In genomic region chr2:109704053-109704452, GRCm38 (mm10) we compare ENCODE assay signal across 25 mouse cellular contexts. TPM values are rescaled to one million over a fixed set of nuclear protein-coding genes. Genes with fewer than 3 reads are reported as not detected.
DNase-seq lines count a peak whose midpoint lies in the region; ATAC-seq and TF ChIP-seq lines count a peak whose summit lies in the region.
"Had no signal": no experiment of that assay in that cellular context is flagged by ENCODE, and none has a peak within 500 bp of the region (broad histone marks: within the 10 kb centered on the region; RNA-seq: fewer than 3 reads in every experiment).

No protein-coding gene starts in this region.

- ATAC-seq in limb, embryonic 12.5 days (ENCODE audit: insufficient number of reproducible peaks, insufficient read depth, low FRiP score, low TSS enrichment, low read depth), result peak; percentile 59
- no peak for ATAC-seq in intestine, embryonic 16.5 days
- ATAC-seq: activated CD4-positive, CD25-positive, alpha-beta regulatory T cell, adult 4 months; forebrain, embryonic 13.5 days; forebrain, embryonic 15.5 days; forebrain, postnatal 0 days had no signal

- no peaks in the 10 kb centered on the region for H3K36me3 ChIP-seq in CH12.LX (replicated peaks in 1 of 2; ENCODE audit: control insufficient read depth in 1 of 2, insufficient read depth in 1 of 2, low read length in 1 of 2)
- H3K36me3 ChIP-seq in limb, embryonic 12.5 days, result no peaks in the 10 kb centered on the region
- no peaks in the 10 kb centered on the region for H3K36me3 ChIP-seq in intestine, embryonic 16.5 days (ENCODE audit: control insufficient read depth, insufficient read depth, low read length)
- H3K36me3 ChIP-seq in midbrain, embryonic 10.5 days, result no peaks in the 10 kb centered on the region
- H3K36me3 ChIP-seq: embryonic facial prominence, embryonic 13.5 days; embryonic facial prominence, embryonic 15.5 days; forebrain, embryonic 15.5 days; G1E had no signal

- H3K9me3 ChIP-seq in CH12.LX (replicated peaks; ENCODE audit: low read length), result no peaks in the 10 kb centered on the region
- H3K9me3 ChIP-seq in limb, embryonic 12.5 days, result no peaks in the 10 kb centered on the region
- H3K9me3 ChIP-seq in intestine, embryonic 16.5 days (ENCODE audit: control insufficient read depth, low read length), result no peaks in the 10 kb centered on the region
- H3K9me3 ChIP-seq in midbrain, embryonic 10.5 days (replicated peaks), result no peaks in the 10 kb centered on the region
- H3K9me3 ChIP-seq: embryonic facial prominence, embryonic 13.5 days; embryonic facial prominence, embryonic 15.5 days; forebrain, embryonic 13.5 days; forebrain, embryonic 15.5 days; G1E had no signal

- H3K27ac ChIP-seq in CH12.LX (ENCODE audit: insufficient read depth, low read depth), result no peak overlapping the region
- H3K27ac ChIP-seq in embryonic fibroblast, embryonic 13.5 days (ENCODE audit: insufficient read depth, low read length), result peak overlapping the region; percentile 81
- no peak overlapping the region for H3K27ac ChIP-seq in limb, embryonic 12.5 days
- no peak overlapping the region for H3K27ac ChIP-seq in intestine, embryonic 16.5 days (ENCODE audit: low read length)
- no peak overlapping the region for H3K27ac ChIP-seq in midbrain, embryonic 10.5 days (replicated peaks)
- H3K27ac ChIP-seq: embryonic facial prominence, embryonic 13.5 days; embryonic facial prominence, embryonic 15.5 days; forebrain, embryonic 13.5 days; forebrain, embryonic 15.5 days had no signal

- TF ChIP-seq EP300 in CH12.LX (IDR thresholded peaks at IDR 0.05; ENCODE audit: low read length), result peak; percentile 58

- DNase-seq in CH12.LX (ENCODE audit: extremely low read depth), result peak; percentile 34
- DNase-seq in midbrain, embryonic 10.5 days (ENCODE audit: low spot score), result no peak
- no peak for DNase-seq in spleen, postnatal 10 days (ENCODE audit: low spot score in 2 of 2)
- DNase-seq: adrenal gland, adult 8-10 months; adrenal gland, postnatal 14 days; adrenal gland, postnatal 36 days; cerebellum, adult 11 months; cerebellum, adult 18-20 months; cerebellum, adult 8-10 months; cerebellum, adult 9-11 months; cerebellum, postnatal 14 days; cerebellum, postnatal 36 days; embryo, embryonic 11 days; forebrain, postnatal 0 days had no signal

- H3K4me1 ChIP-seq in CH12.LX (ENCODE audit: control insufficient read depth in 1 of 2, insufficient read depth in 2 of 2), result peaks cover 0 to 21% of the 10 kb centered on the region in 2 experiments; a peak in 2 of 4 replicates
- peaks cover 2% of the 10 kb centered on the region; the same call in 1 of the 2 replicates for H3K4me1 ChIP-seq in embryonic fibroblast, embryonic 13.5 days (ENCODE audit: control insufficient read depth, insufficient read depth, low read length)
- H3K4me1 ChIP-seq in limb, embryonic 12.5 days (replicated peaks), result 0 out of 2 replicates have a peak, but pooled peaks cover 2% of the 10 kb centered on the region
- no peaks in the 10 kb centered on the region for H3K4me1 ChIP-seq in intestine, embryonic 16.5 days (ENCODE audit: control insufficient read depth, insufficient read depth, low read length)
- no peaks in the 10 kb centered on the region for H3K4me1 ChIP-seq in midbrain, embryonic 10.5 days
- H3K4me1 ChIP-seq: embryonic facial prominence, embryonic 15.5 days; forebrain, embryonic 13.5 days; forebrain, embryonic 15.5 days had no signal

- dilution Hi-C loops in CH12.LX (cut with MboI; ENCODE audit: extremely low pct_ligation_motif_present, extremely low pct_unique_long_range_greater_than_20kb, low sequenced_read_pairs), result no loop called here

- H3K4me3 ChIP-seq in CH12.LX (replicated peaks in 1 of 3; ENCODE audit: low read depth in 2 of 3, low read length in 2 of 3, poor library complexity in 1 of 3), result no peak overlapping the region
- H3K4me3 ChIP-seq in embryonic fibroblast, embryonic 13.5 days (ENCODE audit: insufficient read depth, low read length), result no peak overlapping the region
- no peak overlapping the region for H3K4me3 ChIP-seq in limb, embryonic 12.5 days (replicated peaks)
- H3K4me3 ChIP-seq in intestine, embryonic 16.5 days (ENCODE audit: low read length), result no peak overlapping the region
- no peak overlapping the region for H3K4me3 ChIP-seq in midbrain, embryonic 10.5 days
- H3K4me3 ChIP-seq: embryonic facial prominence, embryonic 13.5 days; embryonic facial prominence, embryonic 15.5 days; forebrain, embryonic 13.5 days; forebrain, embryonic 15.5 days had no signal

- WGBS in limb, embryonic 12.5 days, result 56% methylated on average over 5 of the region's 5 CpGs
- WGBS in intestine, embryonic 16.5 days, result 86% methylated on average over 5 of the region's 5 CpGs
- 87% methylated on average over 5 of the region's 5 CpGs for WGBS in midbrain, embryonic 10.5 days

- no peak overlapping the region for H3K9ac ChIP-seq in CH12.LX (ENCODE audit: insufficient read depth, low read depth)
- no peak overlapping the region for H3K9ac ChIP-seq in limb, embryonic 12.5 days (replicated peaks)
- no peak overlapping the region for H3K9ac ChIP-seq in intestine, embryonic 16.5 days (ENCODE audit: low read depth, low read length)
- H3K9ac ChIP-seq: embryonic facial prominence, embryonic 13.5 days; embryonic facial prominence, embryonic 15.5 days; forebrain, embryonic 13.5 days; forebrain, embryonic 15.5 days; forebrain, postnatal 0 days had no signal

- no peak for TF ChIP-seq POLR2A in CH12.LX (IDR thresholded peaks at IDR 0.05; ENCODE audit: low read depth, low read length)
- no peak for TF ChIP-seq POLR2A in embryonic fibroblast, embryonic 13.5 days (IDR thresholded peaks at IDR 0.05; ENCODE audit: low read depth, low read length)

- no peaks in the 10 kb centered on the region for H3K79me2 ChIP-seq in CH12.LX (replicated peaks; ENCODE audit: control insufficient read depth, extremely low read depth, insufficient read depth, poor library complexity, severe bottlenecking)

- peak overlapping the region; percentile 62; the same call in 1 of the 2 replicates for H3K4me2 ChIP-seq in CH12.LX (ENCODE audit: insufficient read depth, low read depth, poor library complexity, severe bottlenecking)
- no peak overlapping the region for H3K4me2 ChIP-seq in limb, embryonic 12.5 days
- no peak overlapping the region for H3K4me2 ChIP-seq in intestine, embryonic 16.5 days (ENCODE audit: low read depth, low read length)
- H3K4me2 ChIP-seq: embryonic facial prominence, embryonic 13.5 days; embryonic facial prominence, embryonic 15.5 days; forebrain, embryonic 13.5 days; forebrain, embryonic 15.5 days had no signal

- TF ChIP-seq RAD21 in CH12.LX (IDR thresholded peaks at IDR 0.05; ENCODE audit: low read depth, low read length), result no peak

- H3K27me3 ChIP-seq in CH12.LX (replicated peaks), result no peaks in the 10 kb centered on the region
- no peaks in the 10 kb centered on the region for H3K27me3 ChIP-seq in limb, embryonic 12.5 days
- no peaks in the 10 kb centered on the region for H3K27me3 ChIP-seq in intestine, embryonic 16.5 days (replicated peaks; ENCODE audit: control insufficient read depth, insufficient read depth, low read length)
- H3K27me3 ChIP-seq in midbrain, embryonic 10.5 days (ENCODE audit: low read depth, poor library complexity, severe bottlenecking), result no peaks in the 10 kb centered on the region
- H3K27me3 ChIP-seq: embryonic facial prominence, embryonic 13.5 days; embryonic facial prominence, embryonic 15.5 days; Patski had no signal

- in situ Hi-C loops in CH12.LX (cut with MboI; ENCODE audit: low pct_ligation_motif_present, low pct_unique_long_range_greater_than_20kb, low sequenced_read_pairs), result no loop called here

- TF ChIP-seq CTCF in CH12.LX (conservative IDR thresholded peaks at IDR 0.05 in 1 of 2, IDR thresholded peaks at IDR 0.05 in 1 of 2; ENCODE audit: low read depth in 2 of 2, low read length in 2 of 2), result no peak
- no peak for TF ChIP-seq CTCF in embryonic fibroblast, embryonic 13.5 days (IDR thresholded peaks at IDR 0.05; ENCODE audit: borderline replicate concordance, insufficient read depth, low read length)

TF ChIP-seq in CH12.LX, 34 proteins besides CTCF, POLR2A, EP300 and RAD21:
- peak; percentile 69 for TF ChIP-seq IRF4 (IDR thresholded peaks at IDR 0.05; ENCODE audit: low read depth, low read length)
- TF ChIP-seq MEF2A (IDR thresholded peaks at IDR 0.05; ENCODE audit: borderline replicate concordance, low read depth, low read length), result peak; percentile 39
- no peak for TF ChIP-seq PAX5 (IDR thresholded peaks at IDR 0.05; ENCODE audit: low read length)
- no peak for TF ChIP-seq CHD2 (IDR thresholded peaks at IDR 0.05; ENCODE audit: low read length)
- no peak for TF ChIP-seq ZC3H11A (IDR thresholded peaks at IDR 0.05; ENCODE audit: low read depth, low read length)
- TF ChIP-seq ZKSCAN1 (IDR thresholded peaks at IDR 0.05; ENCODE audit: borderline replicate concordance, low read depth, low read length), result no peak
- TF ChIP-seq CHD1 (IDR thresholded peaks at IDR 0.05; ENCODE audit: low read depth, low read length), result no peak
- peak; percentile 46; the same call in 1 of the 2 replicates for TF ChIP-seq TCF12 (IDR thresholded peaks at IDR 0.05; ENCODE audit: low read depth, low read length)

RNA-seq across cellular contexts. Expression of gene Bdnf, which starts 29.6 kb away (rescaled TPM):
- 0.04 TPM in 2 replicates for total RNA-seq in CH12.LX (2012; rRNA removed)
- total RNA-seq in CH12.LX (2014; rRNA removed), result not detected in 2 replicates
- polyA plus RNA-seq in CH12.LX (2012; ENCODE audit: insufficient read length, low read depth), result not detected in 2 replicates
- 9.2 and 17.7 TPM in 2 replicates for polyA plus RNA-seq in embryonic fibroblast, embryonic 13.5 days (2011; ENCODE audit: insufficient read length, low read depth, missing spikeins)
- polyA plus RNA-seq in limb, embryonic 12.5 days (2016; fragmentation: Nextera tagmentation; extraction: Ambion mirVana), result 4.5 and 5.2 TPM in 2 replicates
- 2.1 and 2.2 TPM in 2 replicates for polyA plus RNA-seq in intestine, embryonic 16.5 days (2015; fragmentation: Nextera tagmentation; extraction: Ambion mirVana)
- 1.5 and 1.6 TPM in 2 replicates for polyA plus RNA-seq in midbrain, embryonic 10.5 days (2016; fragmentation: Nextera tagmentation; extraction: Ambion mirVana)
- total RNA-seq: common myeloid progenitor, adult 5-6 weeks had no signal
- polyA plus RNA-seq: G1E had no signal
